8 mouse cellular contexts compared by ENCODE assay signal in the genomic region with DNA sequence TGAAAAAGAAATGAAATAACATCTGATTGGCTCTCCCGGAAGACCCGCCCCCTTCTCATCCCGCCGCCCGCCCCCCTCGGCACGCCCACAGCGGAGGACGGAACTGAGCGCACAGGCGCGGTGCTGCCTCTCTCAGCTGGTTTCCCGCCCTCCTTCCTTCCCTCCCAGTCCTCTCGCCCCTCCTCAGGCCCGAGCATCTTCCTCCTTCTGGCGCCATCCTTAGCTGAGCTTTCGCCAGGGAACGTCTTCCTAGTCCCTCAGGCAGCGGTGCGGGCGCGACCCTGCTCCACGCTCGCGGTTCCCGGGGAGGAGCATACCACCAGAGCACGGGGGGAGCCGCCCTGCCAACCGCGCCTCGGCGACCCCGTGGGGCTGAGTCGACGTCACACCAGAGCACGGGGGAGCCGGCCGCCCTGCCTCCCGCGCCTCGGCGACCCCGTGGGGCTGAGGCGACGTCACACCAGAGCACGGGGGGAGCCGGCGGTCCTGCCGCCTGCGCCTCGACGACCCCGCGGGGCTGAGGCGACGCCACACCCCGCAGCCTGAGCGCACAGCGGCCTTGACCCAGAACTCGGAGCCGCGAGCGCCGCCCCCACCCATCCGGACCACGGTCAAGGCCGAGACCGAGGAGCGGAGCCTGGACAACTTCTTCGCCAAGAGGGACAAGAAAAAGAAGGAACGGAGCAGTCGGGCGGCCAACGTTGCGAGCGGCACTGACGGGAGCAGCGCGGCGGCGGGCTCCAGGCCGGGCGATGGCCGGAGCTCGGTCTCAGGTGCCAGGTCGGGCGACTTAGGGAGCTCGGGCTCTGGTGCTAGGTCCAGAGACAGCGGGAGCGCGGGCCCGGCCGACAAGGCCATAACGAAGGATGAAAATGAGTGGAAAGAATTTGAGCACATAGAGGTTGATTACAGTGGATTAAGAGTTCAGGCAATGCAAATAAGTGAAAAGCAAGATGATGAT. TPM values are rescaled to one million over a fixed set of nuclear protein-coding genes. Genes with fewer than 3 reads are reported as not detected.
ATAC-seq lines count a peak whose summit lies in the region.
"Not testable (repeated sequence)": the region's sequence is repeated elsewhere in the genome, so short reads cannot be mapped to it uniquely, and the experiment has no call there.
"Had no signal": no experiment of that assay in that cellular context is flagged by ENCODE, and none has a peak within 500 bp of the region (broad histone marks: within the 10 kb centered on the region; RNA-seq: fewer than 3 reads in every experiment).

No protein-coding gene starts in this region.

- H3K9ac ChIP-seq in embryonic facial prominence, embryonic 13.5 days; hindbrain, embryonic 12.5 days; kidney, embryonic 16.5 days (replicated peaks; ENCODE audit: low read length); liver, embryonic 15.5 days; midbrain, embryonic 13.5 days (replicated peaks); stomach, embryonic 14.5 days (replicated peaks; ENCODE audit: low read depth, low read length): not testable (repeated sequence)

- not testable (repeated sequence) for H3K4me2 ChIP-seq in embryonic facial prominence, embryonic 13.5 days; hindbrain, embryonic 12.5 days (replicated peaks); kidney, embryonic 16.5 days (replicated peaks; ENCODE audit: low read depth, low read length); liver, embryonic 15.5 days; midbrain, embryonic 13.5 days (replicated peaks); stomach, embryonic 14.5 days (replicated peaks; ENCODE audit: low read depth, low read length)

- ATAC-seq in embryonic facial prominence, embryonic 13.5 days (ENCODE audit: insufficient number of reproducible peaks, insufficient read depth, low FRiP score, low TSS enrichment, low read depth): peak; percentile 84
- ATAC-seq in granulocyte monocyte progenitor cell, adult 5-6 weeks (replicated peaks; ENCODE audit: poor library complexity, severe bottlenecking): peak; percentile 61
- peak; percentile 80 for ATAC-seq in hindbrain, embryonic 12.5 days (ENCODE audit: low FRiP score)
- peak; percentile 91 for ATAC-seq in kidney, embryonic 16.5 days (ENCODE audit: low FRiP score, low TSS enrichment)
- peak; percentile 66 for ATAC-seq in liver, embryonic 15.5 days (ENCODE audit: insufficient read depth)
- peak; percentile 87 for ATAC-seq in midbrain, embryonic 13.5 days
- ATAC-seq in stomach, embryonic 14.5 days (ENCODE audit: insufficient number of reproducible peaks, insufficient read depth, low FRiP score, low read depth): peak; percentile 73

- not testable (repeated sequence) for H3K27ac ChIP-seq in embryonic facial prominence, embryonic 13.5 days; hindbrain, embryonic 12.5 days; kidney, embryonic 16.5 days (ENCODE audit: low read length); liver, embryonic 15.5 days (replicated peaks); midbrain, embryonic 13.5 days; stomach, embryonic 14.5 days (ENCODE audit: low read length)

- not testable (repeated sequence) for H3K27me3 ChIP-seq in embryonic facial prominence, embryonic 13.5 days; hindbrain, embryonic 12.5 days; kidney, embryonic 16.5 days (ENCODE audit: insufficient read depth, low read length); liver, embryonic 15.5 days; midbrain, embryonic 13.5 days; stomach, embryonic 14.5 days (ENCODE audit: control insufficient read depth, insufficient read depth, low read length)

- H3K4me3 ChIP-seq in embryonic facial prominence, embryonic 13.5 days; hindbrain, embryonic 12.5 days; kidney, embryonic 16.5 days (ENCODE audit: low read length); liver, embryonic 15.5 days (replicated peaks); midbrain, embryonic 13.5 days (replicated peaks); stomach, embryonic 14.5 days (ENCODE audit: low read depth, low read length): not testable (repeated sequence)

- H3K36me3 ChIP-seq in embryonic facial prominence, embryonic 13.5 days; hindbrain, embryonic 12.5 days; kidney, embryonic 16.5 days (ENCODE audit: insufficient read depth, low read length); liver, embryonic 15.5 days (replicated peaks); midbrain, embryonic 13.5 days; stomach, embryonic 14.5 days (ENCODE audit: control insufficient read depth, insufficient read depth, low read length): not testable (repeated sequence)

- WGBS in embryonic facial prominence, embryonic 13.5 days: 60% methylated on average over 76 of the region's 94 CpGs
- 59% methylated on average over 75 of the region's 94 CpGs for WGBS in hindbrain, embryonic 12.5 days
- 61% methylated on average over 52 of the region's 94 CpGs for WGBS in kidney, embryonic 16.5 days
- WGBS in liver, embryonic 15.5 days (ENCODE audit: insufficient replicate concordance): 45% methylated on average over 74 of the region's 94 CpGs
- 61% methylated on average over 76 of the region's 94 CpGs for WGBS in midbrain, embryonic 13.5 days
- WGBS in stomach, embryonic 14.5 days: 54% methylated on average over 55 of the region's 94 CpGs

- H3K4me1 ChIP-seq in embryonic facial prominence, embryonic 13.5 days; hindbrain, embryonic 12.5 days; kidney, embryonic 16.5 days (ENCODE audit: insufficient read depth, low read length); liver, embryonic 15.5 days (replicated peaks); midbrain, embryonic 13.5 days (replicated peaks); stomach, embryonic 14.5 days (ENCODE audit: control insufficient read depth, insufficient read depth, low read length): not testable (repeated sequence)

- peaks cover 38% of the 10 kb centered on the region for H3K9me3 ChIP-seq in embryonic facial prominence, embryonic 13.5 days
- peaks cover 38% of the 10 kb centered on the region for H3K9me3 ChIP-seq in hindbrain, embryonic 12.5 days (replicated peaks)
- H3K9me3 ChIP-seq in kidney, embryonic 16.5 days (ENCODE audit: low read length): peaks cover 32% of the 10 kb centered on the region
- H3K9me3 ChIP-seq in liver, embryonic 15.5 days (replicated peaks): peaks cover 19% of the 10 kb centered on the region
- H3K9me3 ChIP-seq in midbrain, embryonic 13.5 days: peaks cover 29% of the 10 kb centered on the region
- peaks cover 29% of the 10 kb centered on the region for H3K9me3 ChIP-seq in stomach, embryonic 14.5 days (ENCODE audit: control insufficient read depth, low read depth, low read length)

RNA-seq across cellular contexts. Expression of a gene that starts 26.2 kb away (rescaled TPM):
- 2.7 and 3.7 TPM in 2 replicates for polyA plus RNA-seq in embryonic facial prominence, embryonic 13.5 days (2015; fragmentation: Nextera tagmentation; extraction: Ambion mirVana)
- 22.3 and 30.1 TPM in 2 replicates for total RNA-seq in granulocyte monocyte progenitor cell, adult 5-6 weeks (2014; fragmentation: Nextera tagmentation)
- total RNA-seq in granulocyte monocyte progenitor cell, adult 5-6 weeks (2017): 11.8 and 15.3 TPM in 2 replicates
- polyA plus RNA-seq in hindbrain, embryonic 12.5 days (2016; fragmentation: Nextera tagmentation; extraction: Ambion mirVana): 3.1 and 3.9 TPM in 2 replicates
- polyA plus RNA-seq in kidney, embryonic 16.5 days (2015; fragmentation: Nextera tagmentation; extraction: Ambion mirVana): 3.2 and 3.4 TPM in 2 replicates
- polyA plus RNA-seq in liver, embryonic 15.5 days (2015; fragmentation: Nextera tagmentation; extraction: Ambion mirVana): 1.6 and 1.8 TPM in 2 replicates
- 1.9 and 2.0 TPM in 2 replicates for polyA plus RNA-seq in midbrain, embryonic 13.5 days (2015; fragmentation: Nextera tagmentation; extraction: Ambion mirVana)
- 4.3 and 5.1 TPM in 2 replicates for polyA plus RNA-seq in stomach, embryonic 14.5 days (2014; fragmentation: Nextera tagmentation; extraction: Ambion mirVana)

RNA-seq across cellular contexts. Expression of a gene that starts 26.8 kb away (rescaled TPM):
- polyA plus RNA-seq in embryonic facial prominence, embryonic 13.5 days (2015; fragmentation: Nextera tagmentation; extraction: Ambion mirVana): 0.37 TPM in 1 of 2 replicates, not detected in the other
- not detected in 2 replicates for total RNA-seq in granulocyte monocyte progenitor cell, adult 5-6 weeks (2014; fragmentation: Nextera tagmentation)
- total RNA-seq in granulocyte monocyte progenitor cell, adult 5-6 weeks (2017): 0.15 TPM in 1 of 2 replicates, not detected in the other
- 0.08 and 0.12 TPM in 2 replicates for polyA plus RNA-seq in hindbrain, embryonic 12.5 days (2016; fragmentation: Nextera tagmentation; extraction: Ambion mirVana)
- 0.05 and 0.09 TPM in 2 replicates for polyA plus RNA-seq in kidney, embryonic 16.5 days (2015; fragmentation: Nextera tagmentation; extraction: Ambion mirVana)
- 0.06 and 0.07 TPM in 2 replicates for polyA plus RNA-seq in liver, embryonic 15.5 days (2015; fragmentation: Nextera tagmentation; extraction: Ambion mirVana)
- polyA plus RNA-seq in midbrain, embryonic 13.5 days (2015; fragmentation: Nextera tagmentation; extraction: Ambion mirVana): 0.09 TPM in 1 of 2 replicates, not detected in the other
- 0.08 and 0.09 TPM in 2 replicates for polyA plus RNA-seq in stomach, embryonic 14.5 days (2014; fragmentation: Nextera tagmentation; extraction: Ambion mirVana)
- total RNA-seq: liver, adult 2 months had no signal
- polyA plus RNA-seq: liver, adult 2 months had no signal
